Mouse (Mus musculus): Measurements from ENCODE around the gene Ibsp. TPM values are rescaled to one million over a fixed set of nuclear protein-coding genes. Genes with fewer than 3 reads are reported as not detected.

Ibsp gene
- total RNA-seq (2021), result not detected
- long read RNA-seq, experiment 1, result 0 reads
- long read RNA-seq, experiment 2, result 0 reads

DNA sequence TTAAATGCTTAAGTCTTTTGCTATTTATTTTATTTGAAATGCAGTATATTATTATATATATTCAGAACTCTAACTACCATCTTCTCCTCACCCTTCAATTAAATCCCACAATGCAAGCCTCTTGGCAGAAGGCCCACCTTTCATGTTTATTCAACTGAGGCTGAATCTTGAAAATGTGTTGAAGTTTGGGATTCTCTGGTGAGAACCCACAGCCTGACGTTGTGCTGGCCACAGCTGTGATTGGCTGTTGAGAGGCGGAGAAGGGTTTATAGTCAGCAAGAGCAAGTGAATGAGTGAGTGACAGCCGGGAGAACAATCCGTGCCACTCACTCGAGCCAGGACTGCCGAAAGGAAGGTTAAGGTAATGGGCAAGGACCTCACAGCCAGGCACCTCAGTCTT, at the start of gene Ibsp:
Gene Ibsp (plus strand): TSS at position 178 of the 400 bp plus-strand sequence.
- DNase-seq, result no peak

DNA sequence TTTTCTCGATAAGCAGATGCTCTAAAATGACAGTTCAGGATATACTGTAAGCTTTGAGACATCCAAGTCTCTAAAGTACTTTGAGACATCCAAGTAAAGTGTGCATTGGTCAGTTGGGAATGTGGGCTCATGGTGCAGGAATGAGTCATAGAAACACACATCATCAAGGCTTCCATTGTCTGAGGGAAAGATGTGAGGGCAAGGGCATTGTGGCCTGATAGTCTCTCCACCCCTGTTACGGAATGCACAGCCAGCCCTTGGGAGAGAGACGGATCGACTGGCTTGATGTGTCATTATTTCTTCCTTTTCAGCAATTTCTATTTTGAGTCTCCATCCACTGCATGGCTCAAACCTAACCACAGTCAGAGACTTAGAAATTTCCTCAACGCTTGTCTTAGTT, 47.2 kb upstream of the Ibsp start:
- DNase-seq, result no peak

DNA sequence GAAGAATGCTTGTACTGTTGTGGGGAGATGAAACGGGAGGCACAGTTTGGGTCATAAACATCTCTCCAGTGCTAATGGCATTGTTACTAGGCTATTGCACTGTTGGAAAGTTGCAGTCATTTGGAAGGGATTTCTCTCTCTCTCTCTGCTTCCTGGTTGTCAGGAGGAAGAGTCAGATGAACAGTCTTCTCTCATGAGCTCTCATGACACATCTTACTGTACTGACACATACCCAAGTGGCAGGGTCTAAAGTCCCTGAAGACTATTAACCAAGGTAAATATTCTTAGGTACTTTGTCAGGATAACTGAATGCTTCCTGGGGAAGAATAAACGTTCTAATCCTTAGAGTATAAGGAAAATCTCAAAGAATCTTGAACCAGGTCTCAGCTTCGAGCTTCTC, 42.4 kb upstream of the Ibsp start:
- no peak for DNase-seq

DNA sequence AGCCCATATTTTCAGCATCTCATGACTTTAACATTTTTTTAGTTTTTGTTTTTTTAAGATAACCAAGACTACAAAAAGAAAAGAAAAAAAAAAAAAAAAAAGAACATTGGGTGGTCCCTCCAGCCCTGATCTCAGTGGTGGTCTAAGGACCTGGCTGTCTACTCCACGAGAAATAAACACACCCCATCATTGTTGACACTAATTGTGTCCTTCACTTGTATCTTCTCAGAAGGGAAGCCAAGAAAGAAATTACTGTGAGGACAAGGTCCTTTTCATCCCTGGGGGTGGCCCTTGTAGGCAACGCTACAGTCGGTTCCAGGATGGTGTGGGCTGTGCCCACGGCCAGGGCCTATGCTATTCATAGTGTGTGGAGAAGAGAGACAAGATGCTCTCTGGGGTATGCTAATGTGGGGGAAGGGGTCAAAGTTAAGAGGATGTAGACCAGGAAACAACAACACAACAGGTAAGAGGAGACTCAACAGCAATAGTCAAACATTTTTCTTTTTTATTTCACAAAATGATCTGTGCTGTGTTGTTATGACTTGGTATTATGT, 37.0 kb upstream of the Ibsp start:
- no peak for DNase-seq

DNA sequence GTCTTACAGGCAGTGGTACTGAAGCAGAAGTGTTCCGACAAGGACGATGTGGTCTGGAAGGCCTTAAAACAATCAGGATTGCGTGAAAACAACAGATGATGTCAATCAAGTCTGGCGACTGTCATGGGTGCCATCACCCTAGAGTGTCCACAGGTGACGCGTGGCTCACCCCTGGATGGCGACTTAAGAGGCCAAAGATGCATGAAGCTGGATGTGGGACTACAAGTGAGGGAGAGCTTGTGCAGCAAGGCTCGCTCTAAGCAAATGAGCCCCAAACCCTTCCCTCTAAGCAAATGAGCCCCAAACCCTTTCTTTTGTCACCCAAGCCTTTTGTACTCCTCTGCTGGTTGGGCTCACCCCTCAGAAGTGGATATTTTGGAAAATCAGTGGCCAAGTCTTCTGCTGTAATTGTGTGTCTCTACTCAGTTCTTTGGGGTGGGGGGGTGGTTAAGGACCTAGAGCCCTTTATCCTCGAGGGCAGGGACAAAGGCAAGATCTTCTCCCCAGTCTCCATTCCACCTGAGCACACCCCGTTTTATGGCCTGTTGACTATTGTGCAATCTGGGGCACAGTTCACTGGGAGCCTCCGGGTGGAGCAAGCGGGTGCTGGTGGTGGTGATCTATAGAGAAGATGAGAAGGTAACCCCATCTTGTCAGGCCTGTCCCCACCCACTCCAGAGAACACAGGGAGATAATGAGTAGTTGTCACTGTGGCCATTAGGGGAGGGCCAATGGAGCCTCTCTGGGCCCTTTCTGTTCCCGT, 35.8 kb upstream of the Ibsp start:
- no peak for DNase-seq

DNA sequence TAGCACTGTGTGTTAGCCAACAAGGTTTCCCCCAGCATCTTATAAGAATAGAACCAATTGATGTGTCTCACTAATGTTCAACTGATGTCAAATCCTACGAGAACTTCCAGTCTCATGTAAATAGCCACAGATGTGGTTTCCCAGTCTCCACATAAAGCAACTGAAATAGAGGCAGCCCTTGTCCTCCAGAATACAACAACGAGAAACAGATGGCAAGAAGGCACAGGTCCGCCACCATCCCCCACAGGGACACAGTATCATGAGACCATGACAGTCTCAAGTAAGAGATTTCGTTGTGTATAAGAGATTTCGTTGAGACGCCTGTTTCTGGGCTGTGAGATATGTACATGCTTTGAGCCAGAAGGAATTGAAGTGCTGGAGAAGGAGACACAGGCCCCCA, 4.8 kb upstream of the Ibsp start:
- DNase-seq, result no peak

DNA sequence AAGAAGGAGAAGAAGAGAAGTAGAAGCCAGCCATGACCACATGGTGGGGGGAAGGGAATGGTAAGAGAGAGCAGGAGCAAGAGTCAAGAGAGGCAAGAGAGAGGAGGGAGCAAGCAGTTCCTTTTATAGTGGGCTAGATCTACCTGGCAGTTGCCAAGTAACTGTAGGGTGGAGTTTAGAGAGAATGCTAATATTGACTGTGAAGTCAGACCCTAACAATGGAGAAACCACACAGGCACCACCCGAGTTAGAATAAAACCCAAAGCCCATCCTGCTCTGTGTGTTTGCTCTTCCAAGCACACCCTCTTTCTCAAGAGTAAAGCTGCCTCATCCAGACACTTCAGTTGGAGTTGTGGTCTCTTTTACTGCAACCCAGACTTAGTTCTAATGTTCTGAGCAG, 15.1 kb downstream of the Ibsp start:
- DNase-seq, result no peak

DNA sequence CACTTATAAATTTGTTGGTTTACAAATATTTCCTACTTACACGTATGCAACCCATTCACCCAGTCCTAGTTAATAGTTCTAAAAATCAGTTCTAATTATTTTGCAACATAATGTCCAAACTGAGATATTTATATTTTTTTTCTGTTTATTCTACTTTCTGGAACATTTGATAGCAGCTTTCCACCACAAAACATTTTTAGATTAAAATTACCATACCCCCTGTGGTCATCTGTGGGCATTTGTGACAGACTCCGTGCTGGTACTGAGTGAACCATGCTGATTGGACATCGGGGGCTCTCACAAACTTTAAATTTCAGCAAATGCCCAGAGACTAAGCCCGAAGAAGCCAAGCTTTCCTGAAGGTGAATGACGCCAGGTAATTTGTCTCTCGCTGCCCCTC, 26.1 kb downstream of the Ibsp start, which contains the start of gene Mepe:
Gene Mepe (plus strand): TSS at position 301 of the 400 bp plus-strand sequence.
- no peak for DNase-seq

DNA sequence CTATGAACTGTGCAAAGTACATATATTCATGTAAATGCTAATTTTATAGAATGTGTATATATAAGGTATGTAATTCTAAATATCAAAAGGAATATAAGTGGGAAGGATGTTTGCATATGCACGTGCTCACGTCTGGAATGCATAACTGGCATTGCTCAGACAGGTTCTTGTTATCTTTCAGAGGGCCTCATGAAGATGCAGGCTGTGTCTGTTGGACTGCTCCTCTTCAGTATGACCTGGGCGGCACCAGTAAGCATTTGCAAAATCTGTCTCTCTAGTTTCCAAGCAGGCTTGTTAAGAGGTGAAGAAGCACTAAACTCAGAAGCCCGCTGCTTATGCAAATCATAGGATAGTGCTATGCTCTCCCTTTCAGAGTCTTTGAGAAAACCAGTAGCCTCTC, 27.9 kb downstream of the Ibsp start:
- no peak for DNase-seq

DNA sequence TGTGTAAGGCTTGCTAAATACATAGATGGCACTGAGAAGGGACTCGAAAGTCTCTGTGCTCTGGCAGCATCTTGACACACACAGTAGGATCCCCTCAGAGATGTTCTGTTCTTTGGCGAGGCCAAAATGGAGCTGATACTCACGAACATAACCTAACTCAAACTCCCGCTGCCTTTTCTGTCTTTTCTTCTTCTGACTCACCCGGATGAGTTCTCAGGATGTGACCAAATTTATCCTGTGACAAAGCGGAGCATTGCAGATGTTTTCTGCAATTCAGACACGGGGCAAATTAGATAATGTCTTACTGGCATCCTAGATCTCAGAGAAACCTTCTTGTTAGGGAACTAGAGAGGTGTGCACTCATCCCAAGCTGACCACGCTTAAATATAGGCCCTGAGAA, 28.4 kb downstream of the Ibsp start:
- DNase-seq, result no peak

DNA sequence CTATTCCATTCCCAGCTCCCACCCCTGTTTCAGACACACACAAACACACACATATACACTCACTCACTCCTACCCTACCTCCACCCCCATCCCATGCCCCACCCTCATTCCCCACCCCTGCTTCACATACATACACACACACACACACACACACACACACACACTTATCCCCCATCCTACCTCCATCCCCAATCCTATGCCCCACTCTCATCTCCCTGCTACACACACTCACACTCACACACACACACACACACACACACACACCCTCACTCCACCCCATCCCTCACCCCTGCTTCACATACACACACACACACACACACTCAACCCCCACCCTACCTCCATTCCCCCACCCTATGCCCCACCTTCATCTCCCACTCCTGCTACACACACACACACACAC, 28.9 kb downstream of the Ibsp start:
- no peak for DNase-seq

DNA sequence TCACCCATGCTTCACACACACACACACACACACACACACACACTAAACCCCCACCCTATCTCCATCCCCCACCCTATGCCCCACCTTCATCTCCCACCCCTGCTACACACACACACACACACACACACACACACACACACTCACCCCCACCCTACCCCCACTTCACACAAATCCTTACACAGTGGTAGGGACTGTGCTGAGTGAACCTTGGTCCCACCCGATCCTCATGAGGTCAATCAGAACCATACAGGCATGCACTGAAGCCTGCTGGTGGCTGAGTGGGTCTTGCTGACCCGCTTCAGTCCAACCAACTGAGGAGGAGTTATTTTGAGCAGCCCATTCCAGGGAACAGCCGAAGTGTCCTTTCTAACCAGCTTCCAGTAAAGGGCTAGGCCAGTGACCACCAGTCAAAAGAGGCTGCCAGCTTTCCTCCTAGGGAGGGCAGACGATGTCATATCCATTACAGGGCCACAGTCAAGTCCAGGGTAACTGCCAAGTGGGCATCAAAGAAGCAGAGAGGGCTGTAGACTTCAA, 29.4 kb downstream of the Ibsp start:
- no peak for DNase-seq

DNA sequence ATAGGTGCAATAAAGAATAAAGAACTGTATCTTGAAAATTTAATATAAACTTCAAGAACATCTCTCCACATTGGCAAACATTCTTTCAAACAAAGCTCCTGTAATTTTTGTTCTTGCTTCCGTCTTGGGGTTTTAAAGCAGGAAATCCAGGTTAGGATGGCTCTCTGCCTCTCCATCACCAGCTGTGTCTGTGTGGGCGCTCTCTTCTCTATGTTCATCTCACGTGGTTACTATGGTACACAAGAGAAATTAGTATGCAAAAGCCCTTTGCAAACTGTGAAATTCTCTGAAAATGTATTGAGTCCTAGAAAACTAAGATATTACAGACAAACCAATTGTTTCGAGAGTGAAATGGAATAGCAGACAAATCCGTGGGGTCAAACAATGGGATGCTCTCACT, 30.4 kb downstream of the Ibsp start:
- no peak for DNase-seq

DNA sequence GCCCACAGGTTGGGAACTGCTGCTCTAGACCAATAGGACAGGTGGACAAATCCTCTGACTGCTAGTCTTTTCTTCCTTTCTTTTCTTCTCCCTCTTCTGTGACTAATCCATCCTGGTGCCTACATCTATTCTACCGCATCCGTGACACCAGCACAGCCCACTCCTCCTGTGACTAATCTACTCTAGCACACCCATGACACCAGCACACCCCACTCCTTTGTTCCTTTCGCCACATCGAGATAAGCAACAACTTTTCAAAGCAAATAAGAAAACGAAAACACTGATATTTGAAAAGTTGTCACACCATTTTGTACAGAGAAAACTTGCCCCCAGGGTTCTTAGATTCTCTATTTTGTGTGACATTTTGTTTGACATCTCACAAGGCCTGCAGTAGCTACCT, 31.1 kb downstream of the Ibsp start:
- DNase-seq, result no peak

DNA sequence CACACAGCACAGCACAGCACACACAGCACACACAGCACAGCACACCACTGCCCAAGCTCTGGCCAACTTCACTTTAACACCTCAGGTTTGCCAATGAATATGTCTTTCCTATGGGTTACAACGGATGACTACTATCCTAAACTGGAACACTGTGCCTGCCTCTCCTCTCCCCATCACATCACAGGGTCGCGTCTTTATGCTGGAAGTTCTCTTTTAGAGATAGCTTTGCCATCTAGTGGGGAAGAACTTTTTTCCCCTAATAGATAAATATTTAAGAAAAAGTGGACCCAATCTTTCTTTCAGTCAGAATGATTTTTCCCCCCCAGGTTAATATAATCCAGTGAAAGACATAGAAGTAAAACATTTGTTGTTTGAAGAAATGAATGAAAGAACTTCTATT, 33.3 kb downstream of the Ibsp start:
- no peak for DNase-seq

DNA sequence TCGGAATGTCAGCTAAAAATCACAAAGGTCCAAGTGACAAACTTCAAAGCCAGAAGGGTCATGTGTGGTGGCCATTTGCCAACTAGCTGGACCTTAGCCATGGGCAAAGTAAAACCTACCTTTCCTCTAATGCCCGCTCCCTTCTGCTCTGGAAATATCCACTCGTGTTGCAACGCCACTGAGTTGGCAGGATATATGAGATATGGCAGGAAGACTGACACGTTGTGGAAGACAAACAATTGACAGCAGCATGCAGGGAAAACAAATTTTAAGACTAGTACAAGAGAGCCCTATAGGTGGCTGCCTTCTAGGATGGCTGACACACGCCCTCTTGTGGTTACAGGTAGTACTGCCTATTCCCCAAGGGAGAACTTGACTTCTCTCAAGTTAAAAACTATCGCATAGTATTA, 34.3 kb downstream of the Ibsp start:
- no peak for DNase-seq

DNA sequence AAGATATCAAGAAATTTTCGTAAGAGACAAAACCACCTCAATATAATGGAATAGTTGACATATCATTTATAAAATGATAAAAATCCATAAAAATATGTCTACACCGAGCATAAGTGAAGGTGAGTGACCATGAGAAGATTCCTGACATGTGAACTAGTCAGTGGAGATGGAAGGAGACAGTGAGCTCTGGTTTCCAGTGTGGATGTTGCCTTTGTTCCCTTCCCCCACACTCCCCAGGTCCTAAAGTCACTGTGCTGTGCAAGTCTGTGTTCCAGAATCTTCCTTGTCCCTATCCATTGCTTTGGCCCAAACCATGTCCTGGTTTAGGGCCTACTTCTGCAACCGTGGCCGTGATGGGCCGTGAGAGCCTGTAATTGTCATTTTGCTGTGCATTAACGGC, 34.7 kb downstream of the Ibsp start:
- no peak for DNase-seq

DNA sequence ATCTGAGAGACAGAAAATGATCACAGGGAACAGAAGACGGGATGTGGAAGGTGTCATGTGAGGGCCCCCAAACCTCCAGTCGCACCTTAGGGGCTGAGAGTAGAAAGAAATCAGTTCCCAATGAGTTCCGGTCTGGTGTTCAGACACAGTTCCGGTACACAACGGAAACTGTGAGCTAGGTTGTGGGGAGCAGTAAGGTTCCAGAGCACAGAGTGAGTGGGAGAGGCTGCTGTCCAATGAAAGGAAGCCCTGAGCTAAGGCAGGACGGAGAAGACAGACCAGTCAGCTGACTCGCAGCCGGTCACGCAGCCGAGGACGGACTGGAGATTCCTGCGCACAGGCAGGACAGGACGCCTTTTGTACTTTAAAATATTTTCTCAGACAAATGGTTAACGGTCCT, 35.5 kb downstream of the Ibsp start:
- DNase-seq, result no peak

DNA sequence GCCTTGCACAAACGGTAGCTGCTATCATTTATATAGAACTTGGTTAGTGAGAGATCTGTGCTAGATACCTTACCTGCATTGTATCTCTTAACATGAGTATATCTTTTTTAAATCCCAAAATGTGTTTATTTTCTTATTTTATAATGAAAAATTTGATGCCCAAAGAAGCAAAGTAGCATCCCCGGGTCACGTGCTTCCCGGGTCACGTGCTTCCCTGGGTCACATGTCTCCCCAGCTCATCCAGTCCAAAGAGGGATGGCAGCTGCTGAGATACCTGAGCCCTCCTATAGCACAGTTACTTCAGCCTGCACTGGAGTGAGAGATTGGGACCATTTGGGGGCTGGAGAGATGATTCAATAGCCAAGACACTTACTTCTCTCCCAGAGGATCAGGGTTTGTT, 37.0 kb downstream of the Ibsp start:
- no peak for DNase-seq

DNA sequence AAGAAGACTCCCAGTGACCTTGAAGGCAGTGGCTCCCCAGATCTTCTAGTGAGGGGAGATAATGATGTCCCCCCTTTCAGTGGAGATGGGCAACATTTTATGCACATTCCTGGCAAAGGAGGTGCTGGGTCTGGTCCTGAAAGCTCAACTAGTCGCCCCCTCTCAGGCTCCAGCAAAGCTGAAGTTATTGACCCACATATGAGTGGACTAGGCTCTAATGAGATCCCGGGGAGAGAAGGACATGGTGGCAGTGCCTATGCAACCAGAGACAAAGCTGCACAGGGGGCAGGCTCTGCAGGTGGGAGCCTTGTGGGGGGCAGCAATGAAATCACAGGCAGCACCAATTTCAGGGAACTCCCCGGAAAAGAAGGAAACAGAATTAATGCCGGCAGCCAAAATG, 38.5 kb downstream of the Ibsp start:
- no peak for DNase-seq

DNA sequence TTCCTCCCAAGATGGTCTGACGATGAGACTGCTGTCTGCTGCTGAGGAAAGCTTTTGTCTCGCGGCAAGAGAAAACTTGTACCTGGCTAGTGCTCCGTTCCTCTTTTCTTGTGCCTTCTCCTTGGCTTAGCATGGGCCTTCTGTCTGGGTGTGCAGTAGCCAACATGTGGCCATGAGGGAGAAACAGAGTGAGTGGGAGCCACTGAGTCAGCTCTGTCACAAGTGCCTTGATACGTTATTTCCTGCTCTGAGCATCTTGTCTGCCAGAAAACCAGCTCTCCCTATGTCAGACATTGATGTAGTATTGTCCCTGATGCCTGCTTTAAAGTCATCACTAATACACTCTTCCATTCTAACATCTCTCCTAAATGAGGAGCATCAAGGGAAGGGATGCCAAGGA, 40.0 kb downstream of the Ibsp start:
- DNase-seq, result no peak

DNA sequence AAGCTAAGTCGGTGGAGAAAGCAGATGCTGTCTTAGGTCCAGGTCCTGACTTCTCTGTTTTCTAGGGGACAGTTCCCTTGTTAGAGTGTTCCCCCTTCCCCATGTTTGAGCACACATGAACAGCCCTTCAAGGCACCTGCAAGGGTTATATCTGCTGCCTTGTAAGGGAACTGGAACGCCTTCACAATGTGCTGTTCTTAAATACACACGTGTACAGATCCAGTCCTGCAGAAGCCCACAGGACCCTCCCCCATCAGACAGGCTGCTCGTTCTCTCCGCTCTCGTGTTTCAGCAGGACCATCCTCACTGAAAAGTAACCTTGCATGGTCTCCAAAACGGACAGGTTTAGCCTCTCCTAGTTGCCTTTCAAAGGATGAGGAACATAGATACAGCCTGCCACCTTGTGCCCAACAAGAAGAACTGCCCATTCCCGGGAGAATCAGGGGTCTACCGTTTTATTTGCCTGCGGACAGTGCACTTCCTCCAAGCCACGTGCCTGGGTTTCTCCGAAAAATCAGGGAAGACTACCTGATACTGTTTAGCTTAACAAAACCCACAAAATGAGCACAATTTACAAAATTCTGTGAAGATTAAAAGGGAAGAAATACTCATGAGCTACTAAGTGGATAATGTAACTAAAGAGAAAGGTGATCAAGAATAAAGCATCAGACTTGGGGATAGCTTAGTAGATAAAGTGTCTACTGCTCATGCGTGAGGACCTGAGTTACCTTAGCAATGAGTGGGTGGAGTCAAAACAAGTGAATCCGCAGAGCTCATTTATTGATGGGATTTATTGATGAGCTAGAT, 40.9 kb downstream of the Ibsp start:
- no peak for DNase-seq

DNA sequence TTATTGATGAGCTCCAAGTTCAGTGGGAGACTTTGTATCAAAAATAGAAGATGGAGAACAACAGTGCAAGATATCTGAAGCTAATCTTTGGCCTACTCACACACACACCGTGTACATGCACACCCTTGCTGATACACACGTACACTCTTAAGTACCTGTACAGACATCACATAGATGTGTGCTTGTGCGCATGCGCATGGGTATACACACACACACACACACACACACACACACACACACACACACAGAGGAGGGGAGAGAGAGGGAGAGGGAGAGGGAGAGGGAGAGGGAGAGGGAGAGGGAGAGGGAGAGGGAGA, 41.5 kb downstream of the Ibsp start:
- no peak for DNase-seq

All from gastrocnemius, postnatal 25 days (tissue).